ENCODE assay signal across 18 mouse cellular contexts in genomic region chr10:93810590-93811185, GRCm38 (mm10).
DNase-seq lines count a peak whose midpoint lies in the region; ATAC-seq lines count a peak whose summit lies in the region.
"Had no signal": no experiment of that assay in that cellular context is flagged by ENCODE, and none has a peak within 500 bp of the region (broad histone marks: within the 10 kb centered on the region; RNA-seq: fewer than 3 reads in every experiment).

No protein-coding gene starts in this region.

- DNase-seq in cerebellum, postnatal 4 days (ENCODE audit: low spot score in 2 of 2) = no peak
- peak; percentile 3 for DNase-seq in retina, embryonic 14.5 days (ENCODE audit: low spot score)
- DNase-seq in retina, postnatal 1 day = no peak
- DNase-seq in cerebellum, adult 8-10 months = peak; percentile 71
- DNase-seq in thymus, postnatal 14 days = peak; percentile 46
- DNase-seq in spleen, postnatal 10 days (ENCODE audit: low spot score in 2 of 2) = no peak
- DNase-seq in spleen, adult 18-20 months = no peak
- DNase-seq: adrenal gland, postnatal 25 days; embryo, embryonic 11 days; gastrocnemius, adult 2 months; kidney, adult 9 months; kidney, postnatal 4 days; layer of hippocampus, adult 9-11 months; liver, postnatal 0 days; lung, postnatal 14 days; right cerebral cortex, postnatal 25 days had no signal

- ATAC-seq in cerebellum, adult (ENCODE audit: insufficient number of reproducible peaks, low FRiP score, low TSS enrichment) = peak; percentile 89
- ATAC-seq: liver, postnatal 0 days; midbrain, embryonic 15.5 days had no signal

Comparison
In these comparisons a context has a peak if more than half of its experiments do, and no peak if none do; other contexts are left out.
1. DNase-seq: peak in retina, embryonic 14.5 days (single experiment), cerebellum, adult 8-10 months (single experiment) and thymus, postnatal 14 days (single experiment); none in cerebellum, postnatal 4 days (0 of 2), retina, postnatal 1 day (single experiment), spleen, postnatal 10 days (0 of 2) and spleen, adult 18-20 months (0 of 2).